Comparison of ENCODE assay signal across 21 mouse cellular contexts in genomic region chr19:46367798-46368590, GRCm38 (mm10). TPM values are rescaled to one million over a fixed set of nuclear protein-coding genes. Genes with fewer than 3 reads are reported as not detected.
DNase-seq lines count a peak whose midpoint lies in the region; ATAC-seq lines count a peak whose summit lies in the region.
"Had no signal": no experiment of that assay in that cellular context is flagged by ENCODE, and none has a peak within 500 bp of the region (broad histone marks: within the 10 kb centered on the region; RNA-seq: fewer than 3 reads in every experiment).

No protein-coding gene starts in this region.

- H3K27me3 ChIP-seq in forebrain, embryonic 15.5 days: no peaks in the 10 kb centered on the region
- H3K27me3 ChIP-seq: embryonic facial prominence, embryonic 13.5 days; kidney, embryonic 15.5 days; limb, embryonic 13.5 days; liver, embryonic 13.5 days had no signal

- no peaks in the 10 kb centered on the region for H3K9me3 ChIP-seq in forebrain, embryonic 15.5 days
- H3K9me3 ChIP-seq: embryonic facial prominence, embryonic 13.5 days; kidney, embryonic 15.5 days; limb, embryonic 13.5 days; liver, embryonic 13.5 days had no signal

- intact Hi-C loops in left cerebral cortex, postnatal 25 days (cut with DNase I): loop anchor here (2.0 to 5.0 kb wide), 2 partner anchors 29 to 51 kb away; partner anchors contain the start of gene Cuedc2

- H3K9ac ChIP-seq in forebrain, embryonic 15.5 days (replicated peaks): no peak overlapping the region
- H3K9ac ChIP-seq: embryonic facial prominence, embryonic 13.5 days; forebrain, postnatal 0 days; kidney, embryonic 15.5 days; limb, embryonic 13.5 days; liver, embryonic 13.5 days; lung, embryonic 14.5 days had no signal

- WGBS in forebrain, embryonic 15.5 days: 89% methylated on average over 23 of the region's 23 CpGs

- ATAC-seq in forebrain, embryonic 15.5 days (replicated peaks): no peak
- ATAC-seq in activated CD4-positive, CD25-positive, alpha-beta regulatory T cell, adult 4 months: no peak
- ATAC-seq: forebrain, postnatal 0 days; hindbrain, embryonic 16.5 days; intestine, postnatal 0 days had no signal

- DNase-seq in layer of hippocampus, adult 18-20 months (ENCODE audit: low spot score in 2 of 2): peak; percentile 42 to 53
- DNase-seq in layer of hippocampus, postnatal 10 days (ENCODE audit: low spot score in 2 of 2): no peak
- DNase-seq in right cerebral cortex, adult 2 months (ENCODE audit: low spot score in 2 of 2): peak; percentile 62 to 69
- DNase-seq in right cerebral cortex, postnatal 14 days: no peak
- peak; percentile 58 to 89 for DNase-seq in left cerebral cortex, postnatal 25 days (ENCODE audit: low spot score in 2 of 2)
- DNase-seq: adrenal gland, adult 2 months; cerebellum, postnatal 10 days; forebrain, postnatal 0 days; gastrocnemius, postnatal 36 days; kidney, postnatal 4 days; liver, embryonic 13.5 days; lung, embryonic 14.5 days; lung, postnatal 36 days; thymus, postnatal 14 days had no signal

- H3K36me3 ChIP-seq in forebrain, embryonic 15.5 days: no peaks in the 10 kb centered on the region
- H3K36me3 ChIP-seq: embryonic facial prominence, embryonic 13.5 days; kidney, embryonic 15.5 days; limb, embryonic 13.5 days had no signal

- H3K4me3 ChIP-seq in forebrain, embryonic 15.5 days: no peak overlapping the region
- H3K4me3 ChIP-seq: embryonic facial prominence, embryonic 13.5 days; kidney, embryonic 15.5 days; limb, embryonic 13.5 days; liver, embryonic 13.5 days had no signal

- H3K4me2 ChIP-seq in forebrain, embryonic 15.5 days (replicated peaks): no peak overlapping the region
- H3K4me2 ChIP-seq: embryonic facial prominence, embryonic 13.5 days; kidney, embryonic 15.5 days; limb, embryonic 13.5 days; liver, embryonic 13.5 days; lung, embryonic 14.5 days had no signal

- no peak overlapping the region for H3K27ac ChIP-seq in forebrain, embryonic 15.5 days (replicated peaks)
- H3K27ac ChIP-seq: embryonic facial prominence, embryonic 13.5 days; kidney, embryonic 15.5 days; limb, embryonic 13.5 days; liver, embryonic 13.5 days had no signal

- H3K4me1 ChIP-seq in forebrain, embryonic 15.5 days: no peaks in the 10 kb centered on the region
- H3K4me1 ChIP-seq: embryonic facial prominence, embryonic 13.5 days; kidney, embryonic 15.5 days; limb, embryonic 13.5 days had no signal

RNA-seq across cellular contexts. Expression of gene 2310034G01Rik, which starts 17.9 kb away (rescaled TPM):
- total RNA-seq in layer of hippocampus, adult 18-20 months (2021): 1 to 10 TPM in 1 of 2 experiments, under 1 TPM in 1; 0.77 to 1.2 TPM
- total RNA-seq in layer of hippocampus, postnatal 10 days (2021): 1 to 10 TPM in 1 of 2 experiments, under 1 TPM in 1; 0.89 to 1.3 TPM
- total RNA-seq in left cerebral cortex, postnatal 25 days (2021): 1 to 10 TPM in 1 of 2 experiments, under 1 TPM in 1; 0.94 to 1.2 TPM
- 2.5 and 2.6 TPM in 2 replicates for polyA plus RNA-seq in forebrain, embryonic 15.5 days (2015; fragmentation: Nextera tagmentation; extraction: Ambion mirVana)
- polyA plus RNA-seq in activated CD4-positive, CD25-positive, alpha-beta regulatory T cell, adult 4 months (2017; shearing (Covaris generic)): not detected

RNA-seq across cellular contexts. Expression of gene Mfsd13a, which starts 27.1 kb away (rescaled TPM):
- total RNA-seq in layer of hippocampus, adult 18-20 months (2021): 10 to 100 TPM; 28.2 to 29.0 TPM
- total RNA-seq in layer of hippocampus, postnatal 10 days (2021): 10 to 100 TPM; 24.4 to 26.4 TPM
- 10 to 100 TPM; 24.1 to 28.1 TPM for total RNA-seq in left cerebral cortex, postnatal 25 days (2021)
- 8.7 and 9.3 TPM in 2 replicates for polyA plus RNA-seq in forebrain, embryonic 15.5 days (2015; fragmentation: Nextera tagmentation; extraction: Ambion mirVana)
- 1 to 10 TPM; 3.9 to 7.1 TPM for polyA plus RNA-seq in activated CD4-positive, CD25-positive, alpha-beta regulatory T cell, adult 4 months (2017; shearing (Covaris generic))

RNA-seq across cellular contexts. Expression of gene Actr1a, which starts 27.6 kb away (rescaled TPM):
- total RNA-seq in layer of hippocampus, adult 18-20 months (2021): 100 to 1,000 TPM; 192 to 196 TPM
- total RNA-seq in layer of hippocampus, postnatal 10 days (2021): 100 to 1,000 TPM; 233 to 238 TPM
- total RNA-seq in left cerebral cortex, postnatal 25 days (2021): 100 to 1,000 TPM; 187 to 190 TPM
- 374 and 380 TPM in 2 replicates for polyA plus RNA-seq in forebrain, embryonic 15.5 days (2015; fragmentation: Nextera tagmentation; extraction: Ambion mirVana)
- 10 to 100 TPM; 86.1 to 87.6 TPM for polyA plus RNA-seq in activated CD4-positive, CD25-positive, alpha-beta regulatory T cell, adult 4 months (2017; shearing (Covaris generic))

RNA-seq across cellular contexts. Expression of gene Sufu, which starts 28.7 kb away (rescaled TPM):
- 10 to 100 TPM; 20.0 to 20.1 TPM for total RNA-seq in layer of hippocampus, adult 18-20 months (2021)
- total RNA-seq in layer of hippocampus, postnatal 10 days (2021): 10 to 100 TPM; 20.8 to 21.9 TPM
- total RNA-seq in left cerebral cortex, postnatal 25 days (2021): 10 to 100 TPM; 16.8 to 21.0 TPM
- 28.9 and 30.5 TPM in 2 replicates for polyA plus RNA-seq in forebrain, embryonic 15.5 days (2015; fragmentation: Nextera tagmentation; extraction: Ambion mirVana)
- polyA plus RNA-seq in activated CD4-positive, CD25-positive, alpha-beta regulatory T cell, adult 4 months (2017; shearing (Covaris generic)): 10 to 100 TPM in 1 of 2 experiments, 1 to 10 TPM in 1; 9.4 to 12.2 TPM

RNA-seq across cellular contexts. Expression of gene Cuedc2, which starts 29.5 kb away (rescaled TPM):
- 100 to 1,000 TPM; 179 to 182 TPM for total RNA-seq in layer of hippocampus, adult 18-20 months (2021)
- total RNA-seq in layer of hippocampus, postnatal 10 days (2021): 100 to 1,000 TPM; 173 to 178 TPM
- total RNA-seq in left cerebral cortex, postnatal 25 days (2021): 100 to 1,000 TPM; 174 to 185 TPM
- 351 and 362 TPM in 2 replicates for polyA plus RNA-seq in forebrain, embryonic 15.5 days (2015; fragmentation: Nextera tagmentation; extraction: Ambion mirVana)
- 10 to 100 TPM; 40.7 to 52.4 TPM for polyA plus RNA-seq in activated CD4-positive, CD25-positive, alpha-beta regulatory T cell, adult 4 months (2017; shearing (Covaris generic))

Comparison
In these comparisons a context has a peak if more than half of its experiments do, and no peak if none do; other contexts are left out.
1. DNase-seq: peak in layer of hippocampus, adult 18-20 months (2 of 2), right cerebral cortex, adult 2 months (2 of 2) and left cerebral cortex, postnatal 25 days (2 of 2); none in layer of hippocampus, postnatal 10 days (0 of 2) and right cerebral cortex, postnatal 14 days (single experiment).